Mouse (Mus musculus): Measurements from ENCODE around the gene Izumo4. TPM values are rescaled to one million over a fixed set of nuclear protein-coding genes. Genes with fewer than 3 reads are reported as not detected.

Izumo4 gene
- total and polyA plus RNA-seq, 3 experiments, result 2.7 to 9.6 (median 5.9) TPM

- TF ChIP-seq NRF1 (IDR thresholded peaks at IDR 0.05; ENCODE audit: low read depth, low read length), result no peak
- TF ChIP-seq CTCF (conservative IDR thresholded peaks at IDR 0.05 in 1 of 2, IDR thresholded peaks at IDR 0.05 in 1 of 2; ENCODE audit: low read depth in 2 of 2, low read length in 2 of 2), result no peak
- no peak for TF ChIP-seq CHD2 (IDR thresholded peaks at IDR 0.05; ENCODE audit: low read length)
- TF ChIP-seq USF2 (conservative IDR thresholded peaks at IDR 0.05; ENCODE audit: low read depth, low read length), result no peak
- no peak for TF ChIP-seq MAFK (IDR thresholded peaks at IDR 0.05; ENCODE audit: insufficient replicate concordance, low read length)
- Histone ChIP-seq H3K4me2 (ENCODE audit: insufficient read depth, low read depth, poor library complexity, severe bottlenecking) (no peak overlapping the region), H3K36me3 (replicated peaks in 1 of 2; ENCODE audit: control insufficient read depth in 1 of 2, insufficient read depth in 1 of 2, low read length in 1 of 2) (peaks cover 45 to 49% of the 10 kb centered on the region in 2 experiments), H3K27ac (ENCODE audit: insufficient read depth, low read depth) (peak overlapping the region; percentile 71), H3K4me3 (replicated peaks in 1 of 3; ENCODE audit: low read depth in 2 of 3, low read length in 2 of 3, poor library complexity in 1 of 3) (no peak overlapping the region), H3K4me1 (ENCODE audit: control insufficient read depth in 1 of 2, insufficient read depth in 2 of 2) (peaks cover 13 to 74% of the 10 kb centered on the region in 2 experiments), H3K9ac (ENCODE audit: insufficient read depth, low read depth) (no peak overlapping the region), H3K27me3 (replicated peaks) (no peaks in the 10 kb centered on the region), H3K9me3 (replicated peaks; ENCODE audit: low read length) (no peaks in the 10 kb centered on the region), H3K79me2 (replicated peaks; ENCODE audit: control insufficient read depth, extremely low read depth, insufficient read depth, poor library complexity, severe bottlenecking) (no peaks in the 10 kb centered on the region)
- dilution Hi-C loops (cut with MboI; ENCODE audit: extremely low pct_ligation_motif_present, extremely low pct_unique_long_range_greater_than_20kb, low sequenced_read_pairs), result no loop called here
- DNase-seq (ENCODE audit: extremely low read depth), result no peak
- in situ Hi-C loops (cut with MboI; ENCODE audit: low pct_ligation_motif_present, low pct_unique_long_range_greater_than_20kb, low sequenced_read_pairs), result no loop called here
Measured at GRCm38 (mm10) chr10:80665016-80665380, 37.0 kb upstream of the Izumo4 start.

GRCm38 (mm10) chr10:80665459-80665858, 36.5 kb upstream of the Izumo4 start:
- Histone ChIP-seq H3K27ac (ENCODE audit: insufficient read depth, low read depth) (peak overlapping the region; percentile 4; the same call in 1 of the 2 replicates), H3K27me3 (replicated peaks) (no peaks in the 10 kb centered on the region), H3K36me3 (replicated peaks in 1 of 2; ENCODE audit: control insufficient read depth in 1 of 2, insufficient read depth in 1 of 2, low read length in 1 of 2) (peaks cover 50 to 53% of the 10 kb centered on the region in 2 experiments), H3K79me2 (replicated peaks; ENCODE audit: control insufficient read depth, extremely low read depth, insufficient read depth, poor library complexity, severe bottlenecking) (no peaks in the 10 kb centered on the region), H3K4me2 (ENCODE audit: insufficient read depth, low read depth, poor library complexity, severe bottlenecking) (no peak overlapping the region), H3K9me3 (replicated peaks; ENCODE audit: low read length) (no peaks in the 10 kb centered on the region), H3K9ac (ENCODE audit: insufficient read depth, low read depth) (no peak overlapping the region), H3K4me1 (ENCODE audit: control insufficient read depth in 1 of 2, insufficient read depth in 2 of 2) (peaks cover 13 to 79% of the 10 kb centered on the region in 2 experiments), H3K4me3 (replicated peaks in 1 of 3; ENCODE audit: low read depth in 2 of 3, low read length in 2 of 3, poor library complexity in 1 of 3) (no peak overlapping the region)
- dilution Hi-C loops (cut with MboI; ENCODE audit: extremely low pct_ligation_motif_present, extremely low pct_unique_long_range_greater_than_20kb, low sequenced_read_pairs), result no loop called here
- TF ChIP-seq POLR2AphosphoS2 (IDR thresholded peaks at IDR 0.05; ENCODE audit: low read depth, low read length), result no peak
- TF ChIP-seq TBP (conservative IDR thresholded peaks at IDR 0.05; ENCODE audit: low read depth, low read length), result no peak
- no peak for TF ChIP-seq UBTF (IDR thresholded peaks at IDR 0.05; ENCODE audit: low read depth, low read length)
- TF ChIP-seq CHD1 (IDR thresholded peaks at IDR 0.05; ENCODE audit: low read depth, low read length), result no peak
- no peak for TF ChIP-seq HCFC1 (IDR thresholded peaks at IDR 0.05; ENCODE audit: low read depth, low read length)
- no peak for TF ChIP-seq USF2 (conservative IDR thresholded peaks at IDR 0.05; ENCODE audit: low read depth, low read length)
- in situ Hi-C loops (cut with MboI; ENCODE audit: low pct_ligation_motif_present, low pct_unique_long_range_greater_than_20kb, low sequenced_read_pairs), result no loop called here
- no peak for DNase-seq (ENCODE audit: extremely low read depth)

- no peak overlapping the region for H3K4me3 ChIP-seq (replicated peaks in 1 of 3; ENCODE audit: low read depth in 2 of 3, low read length in 2 of 3, poor library complexity in 1 of 3)
- peaks cover 55 to 60% of the 10 kb centered on the region in 2 experiments for H3K36me3 ChIP-seq (replicated peaks in 1 of 2; ENCODE audit: control insufficient read depth in 1 of 2, insufficient read depth in 1 of 2, low read length in 1 of 2)
- no peak overlapping the region for H3K27ac ChIP-seq (ENCODE audit: insufficient read depth, low read depth)
- peaks cover 13 to 79% of the 10 kb centered on the region in 2 experiments for H3K4me1 ChIP-seq (ENCODE audit: control insufficient read depth in 1 of 2, insufficient read depth in 2 of 2)
- H3K9me3 ChIP-seq (replicated peaks; ENCODE audit: low read length), result no peaks in the 10 kb centered on the region
- dilution Hi-C loops (cut with MboI; ENCODE audit: extremely low pct_ligation_motif_present, extremely low pct_unique_long_range_greater_than_20kb, low sequenced_read_pairs), result no loop called here
- no peaks in the 10 kb centered on the region for H3K27me3 ChIP-seq (replicated peaks)
- TF ChIP-seq CHD1 (IDR thresholded peaks at IDR 0.05; ENCODE audit: low read depth, low read length) (no peak), POLR2AphosphoS2 (IDR thresholded peaks at IDR 0.05; ENCODE audit: low read depth, low read length) (no peak), ELF1 (IDR thresholded peaks at IDR 0.05; ENCODE audit: low read depth, low read length) (no peak), ZNF384 (IDR thresholded peaks at IDR 0.05; ENCODE audit: low read depth, low read length) (no peak), ETS1 (conservative IDR thresholded peaks at IDR 0.05; ENCODE audit: low read depth, low read length) (no peak), CTCF (conservative IDR thresholded peaks at IDR 0.05 in 1 of 2, IDR thresholded peaks at IDR 0.05 in 1 of 2; ENCODE audit: low read depth in 2 of 2, low read length in 2 of 2) (no peak)
- in situ Hi-C loops (cut with MboI; ENCODE audit: low pct_ligation_motif_present, low pct_unique_long_range_greater_than_20kb, low sequenced_read_pairs), result no loop called here
- DNase-seq (ENCODE audit: extremely low read depth), result no peak
- no peak overlapping the region for H3K9ac ChIP-seq (ENCODE audit: insufficient read depth, low read depth)
- H3K79me2 ChIP-seq (replicated peaks; ENCODE audit: control insufficient read depth, extremely low read depth, insufficient read depth, poor library complexity, severe bottlenecking), result no peaks in the 10 kb centered on the region
- H3K4me2 ChIP-seq (ENCODE audit: insufficient read depth, low read depth, poor library complexity, severe bottlenecking), result no peak overlapping the region
Measured at GRCm38 (mm10) chr10:80665981-80666733, 35.8 kb upstream of the Izumo4 start.

All from CH12.LX (cell line).